Mouse (Mus musculus): ENCODE measurements at regions not wholly inside any gene's neighbourhood (a gene's known extent, or its start where the extent isn't known, plus 50 kb on each side); places are given as distances from the start of the nearest gene placed in this dataset.

- no peak for DNase-seq (ENCODE audit: extremely low read depth, low read depth)
Observed at GRCm38 (mm10) chr12:112435295-112436110, 53.7 kb upstream of the A530016L24Rik start.

DNA sequence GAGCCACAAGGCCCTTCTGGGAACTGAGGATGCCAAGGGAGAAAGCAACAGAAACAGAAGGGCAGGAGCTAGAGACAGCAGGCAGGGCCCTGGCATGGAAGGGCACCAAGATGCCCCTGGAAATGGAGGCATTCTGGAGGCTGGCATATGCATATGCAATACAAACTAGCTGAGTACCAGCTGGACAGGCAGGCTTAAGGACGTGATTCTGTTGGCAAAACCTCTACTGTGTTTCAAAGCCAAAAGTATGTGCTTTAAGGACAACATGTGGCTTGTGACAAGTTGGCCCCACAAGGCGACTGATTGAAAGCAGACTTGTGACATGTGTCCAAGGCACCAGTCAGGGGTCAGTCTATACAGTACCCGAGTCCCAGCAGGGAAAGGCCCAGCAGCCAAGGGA is 52.2 kb upstream of the A530016L24Rik start:
- DNase-seq (ENCODE audit: extremely low read depth, low read depth): no peak

- DNase-seq (ENCODE audit: extremely low read depth, low read depth): no peak
Observed at GRCm38 (mm10) chr12:112438206-112438605, 51.0 kb upstream of the A530016L24Rik start.

Data from MEL-GATA-1-ER (cell line).